Mouse (Mus musculus) E14TG2a.4 (cell line): ENCODE data around the gene Ccdc113.

ENCODE experiments used
- H3K27me3 ChIP-seq: 2 replicates; pipeline ENCODE4 v1.6.1; 2014; ENCODE audit warnings: low read length, control low read depth; ENCODE audit not compliant: insufficient read depth
- H3K36me3 ChIP-seq: 2 replicates; pipeline ENCODE4 v1.6.1; 2014; ENCODE audit warnings: low read length, control low read depth; ENCODE audit not compliant: insufficient read depth
- H3K4me1 ChIP-seq: replicated peaks from 2 replicates; pipeline ENCODE4 v1.6.1; 2014; ENCODE audit warnings: low read depth, low read length, control low read depth
- H3K4me3 ChIP-seq: replicated peaks from 2 replicates; pipeline ENCODE4 v1.5.1; 2014; ENCODE audit warnings: mild to moderate bottlenecking, low read length
- H3K9me3 ChIP-seq: 2 replicates; pipeline ENCODE4 v1.6.1; 2014; ENCODE audit warnings: low read length, control low read depth
- CTCF ChIP-seq: conservative IDR thresholded peaks from 2 replicates; pipeline ENCODE4 v1.5.1; 2014; ENCODE audit warnings: low read length
- NANOG ChIP-seq: IDR thresholded peaks from 2 replicates; pipeline ENCODE4 v1.6.1; 2014; ENCODE audit warnings: borderline replicate concordance, low read length, mixed read lengths
- POU5F1 ChIP-seq: IDR thresholded peaks from 2 replicates; pipeline ENCODE4 v1.6.1; 2014; ENCODE audit warnings: low read length, borderline replicate concordance

Gene Ccdc113

GRCm38 (mm10) chr8:95573146-95573545 lies 39.3 kb downstream of the Ccdc113 start:
- no peaks in the 10 kb centered on the region for H3K36me3 ChIP-seq
- no peaks in the 10 kb centered on the region for H3K4me1 ChIP-seq
- peaks cover 13% of the 10 kb centered on the region for H3K27me3 ChIP-seq
- H3K9me3 ChIP-seq: peaks cover 26% of the 10 kb centered on the region
- TF ChIP-seq POU5F1 (no peak), NANOG (no peak), CTCF (no peak)
- no peak overlapping the region for H3K4me3 ChIP-seq

DNA sequence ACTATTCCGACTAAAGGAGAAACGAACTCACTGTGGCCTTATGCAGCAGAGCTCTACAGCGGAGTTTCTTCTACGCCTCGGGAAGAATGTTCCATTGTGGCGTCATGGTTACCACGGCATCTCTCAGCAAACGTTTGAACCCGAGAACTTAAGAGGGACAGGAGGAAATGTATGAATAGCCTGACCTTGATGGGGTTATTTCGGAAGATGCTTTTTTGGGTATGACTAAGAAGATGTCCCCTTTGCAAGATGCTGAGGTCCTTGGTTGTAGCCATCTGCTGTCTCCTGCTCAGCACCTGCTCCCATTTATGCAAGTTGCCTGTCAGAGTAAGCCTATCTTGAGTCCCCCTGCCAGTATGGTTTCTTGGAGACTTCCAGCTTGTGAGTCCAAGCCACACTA lies 42.4 kb downstream of the Ccdc113 start, which contains the start of gene Prss54:
Prss54 (minus strand) TSS at position 101 of the 400 bp plus-strand sequence.
- TF ChIP-seq CTCF: no peak
- no peak for TF ChIP-seq NANOG
- TF ChIP-seq POU5F1: no peak
- H3K4me1 ChIP-seq: no peaks in the 10 kb centered on the region
- no peak within 1 kb of the TSS for H3K4me3 ChIP-seq
- no peaks in the 10 kb centered on the region for H3K36me3 ChIP-seq
- peaks cover 14% of the 10 kb centered on the region for H3K9me3 ChIP-seq
- peaks cover 15% of the 10 kb centered on the region for H3K27me3 ChIP-seq

DNA sequence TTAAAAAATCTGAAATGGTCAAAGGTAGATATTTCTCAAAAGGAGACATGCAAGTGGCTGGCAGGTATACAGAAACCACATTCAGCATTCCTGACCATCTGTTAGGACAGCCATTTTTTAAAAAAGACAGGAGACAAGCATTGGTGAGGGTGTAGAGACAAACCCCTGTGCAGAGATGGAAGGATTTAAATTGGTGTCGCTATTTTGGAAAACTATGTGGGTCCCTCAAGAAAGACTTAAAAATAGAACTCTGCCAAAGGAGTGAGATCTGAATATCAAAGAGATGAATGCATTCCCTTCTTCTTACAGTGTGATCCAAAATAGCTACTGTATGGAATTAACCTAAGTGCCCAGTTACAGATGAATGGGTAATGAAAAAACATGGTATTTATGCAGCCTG lies 53.5 kb downstream of the Ccdc113 start:
- TF ChIP-seq NANOG: no peak
- Histone ChIP-seq H3K4me1 (peaks cover 5% of the 10 kb centered on the region; the same call in 1 of the 2 replicates), H3K4me3 (no peak overlapping the region), H3K36me3 (no peaks in the 10 kb centered on the region), H3K27me3 (no peaks in the 10 kb centered on the region), H3K9me3 (peaks cover 4% of the 10 kb centered on the region; the same call in 1 of the 2 replicates)

GRCm38 (mm10) chr8:95589282-95589681 lies 55.4 kb downstream of the Ccdc113 start:
- Histone ChIP-seq H3K36me3 (no peaks in the 10 kb centered on the region), H3K27me3 (no peaks in the 10 kb centered on the region), H3K4me1 (peaks cover 16% of the 10 kb centered on the region), H3K9me3 (peaks cover 4% of the 10 kb centered on the region; the same call in 1 of the 2 replicates), H3K4me3 (no peak overlapping the region; the same call in 1 of the 2 replicates)
- no peak for TF ChIP-seq POU5F1
- peak; percentile 43 for TF ChIP-seq CTCF
- no peak for TF ChIP-seq NANOG

- Histone ChIP-seq H3K4me3 (no peak overlapping the region), H3K36me3 (no peaks in the 10 kb centered on the region), H3K9me3 (peaks cover 4% of the 10 kb centered on the region; the same call in 1 of the 2 replicates), H3K4me1 (peaks cover 28% of the 10 kb centered on the region), H3K27me3 (no peaks in the 10 kb centered on the region)
- TF ChIP-seq NANOG (no peak), CTCF (no peak), POU5F1 (no peak)
Measured at GRCm38 (mm10) chr8:95590539-95590938, 56.7 kb downstream of the Ccdc113 start.

GRCm38 (mm10) chr8:95592131-95592780 lies 58.4 kb downstream of the Ccdc113 start:
- TF ChIP-seq NANOG (no peak), CTCF (no peak), POU5F1 (no peak)

DNA sequence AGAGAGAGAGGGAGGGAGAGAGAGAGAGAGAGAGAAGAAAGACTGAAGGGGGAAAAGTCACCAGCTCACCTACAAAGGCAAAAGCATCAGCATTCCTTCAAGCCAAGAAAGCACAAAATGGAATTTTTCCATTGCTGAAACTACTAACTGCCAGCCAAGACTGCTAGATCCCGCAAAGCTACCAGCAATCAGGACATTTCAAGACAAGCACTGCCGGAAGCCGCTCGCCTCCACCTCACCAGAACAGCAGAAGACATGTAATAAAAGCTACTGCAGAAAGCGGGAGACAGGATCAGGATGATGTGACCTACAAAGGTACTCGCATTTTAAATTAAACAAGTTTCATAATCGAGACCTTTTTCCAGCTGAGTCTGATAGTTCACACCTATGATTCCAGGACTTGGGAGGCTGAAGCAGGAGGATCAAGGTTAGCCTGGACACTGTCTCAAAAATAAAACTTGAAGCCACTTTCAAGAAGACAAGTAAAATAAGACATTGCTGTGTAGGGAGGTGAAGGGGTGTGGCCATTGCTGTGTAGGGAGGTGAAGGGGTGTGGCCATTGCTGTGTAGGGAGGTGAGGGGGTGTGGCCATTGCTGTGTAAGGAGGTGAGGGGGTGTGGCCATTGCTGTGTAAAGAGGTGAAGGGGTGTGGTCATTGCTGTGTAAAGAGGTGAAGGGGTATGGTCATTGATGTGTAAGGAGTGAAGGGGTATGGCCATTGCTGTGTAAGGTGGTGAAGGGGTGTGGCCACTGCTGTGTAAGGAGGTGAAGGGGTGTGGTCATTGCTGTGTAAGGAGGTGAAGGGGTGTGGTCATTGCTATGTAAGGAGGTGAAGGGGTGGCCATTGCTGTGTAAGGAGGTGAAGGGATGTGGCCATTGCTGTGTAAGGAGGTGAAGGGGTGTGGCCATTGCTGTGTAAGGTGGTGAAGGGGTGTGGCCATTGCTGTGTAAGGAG lies 59.8 kb downstream of the Ccdc113 start:
- Histone ChIP-seq H3K27me3 (no peaks in the 10 kb centered on the region), H3K4me3 (no peak overlapping the region), H3K36me3 (no peaks in the 10 kb centered on the region), H3K4me1 (peaks cover 48% of the 10 kb centered on the region), H3K9me3 (no peaks in the 10 kb centered on the region)
- TF ChIP-seq CTCF (no peak), POU5F1 (no peak), NANOG (no peak)

More at GRCm38 (mm10) chr8:95592131-95592780, 58.4 kb downstream of the Ccdc113 start:
- no peaks in the 10 kb centered on the region for H3K36me3 ChIP-seq
- no peak overlapping the region for H3K4me3 ChIP-seq
- H3K4me1 ChIP-seq: peaks cover 44% of the 10 kb centered on the region
- no peaks in the 10 kb centered on the region for H3K27me3 ChIP-seq
- peaks cover 4% of the 10 kb centered on the region; the same call in 1 of the 2 replicates for H3K9me3 ChIP-seq

DNA sequence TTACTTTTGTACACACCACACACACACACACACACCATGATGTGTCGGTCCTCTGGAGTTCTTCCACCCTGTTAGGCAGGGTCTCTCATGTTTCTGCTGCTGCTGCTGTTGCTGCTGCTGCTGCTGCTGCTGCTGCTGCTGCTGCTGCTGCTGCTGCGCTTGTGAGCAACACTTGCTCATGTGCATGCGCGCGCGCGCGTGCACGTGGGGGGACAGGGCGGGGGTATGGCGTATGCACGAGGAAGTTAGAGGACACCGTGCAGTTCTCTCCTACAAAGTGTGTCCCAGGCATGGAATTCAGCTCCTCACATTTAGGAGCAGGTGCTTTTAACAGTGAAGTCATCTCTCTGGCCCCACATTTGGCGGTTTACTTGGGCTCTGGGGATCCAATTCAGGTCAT lies 61.2 kb downstream of the Ccdc113 start:
- no peaks in the 10 kb centered on the region for H3K36me3 ChIP-seq
- H3K9me3 ChIP-seq: no peaks in the 10 kb centered on the region
- H3K4me3 ChIP-seq: no peak overlapping the region
- H3K4me1 ChIP-seq: peaks cover 46% of the 10 kb centered on the region
- H3K27me3 ChIP-seq: no peaks in the 10 kb centered on the region
- TF ChIP-seq POU5F1 (no peak), NANOG (no peak), CTCF (no peak)
